Mouse (Mus musculus): ENCODE measurements around the gene Pdpk1.
"Not testable (repeated sequence)": the region's sequence is repeated elsewhere in the genome, so short reads cannot be mapped to it uniquely, and the experiment has no call there.

Pdpk1 gene

DNA sequence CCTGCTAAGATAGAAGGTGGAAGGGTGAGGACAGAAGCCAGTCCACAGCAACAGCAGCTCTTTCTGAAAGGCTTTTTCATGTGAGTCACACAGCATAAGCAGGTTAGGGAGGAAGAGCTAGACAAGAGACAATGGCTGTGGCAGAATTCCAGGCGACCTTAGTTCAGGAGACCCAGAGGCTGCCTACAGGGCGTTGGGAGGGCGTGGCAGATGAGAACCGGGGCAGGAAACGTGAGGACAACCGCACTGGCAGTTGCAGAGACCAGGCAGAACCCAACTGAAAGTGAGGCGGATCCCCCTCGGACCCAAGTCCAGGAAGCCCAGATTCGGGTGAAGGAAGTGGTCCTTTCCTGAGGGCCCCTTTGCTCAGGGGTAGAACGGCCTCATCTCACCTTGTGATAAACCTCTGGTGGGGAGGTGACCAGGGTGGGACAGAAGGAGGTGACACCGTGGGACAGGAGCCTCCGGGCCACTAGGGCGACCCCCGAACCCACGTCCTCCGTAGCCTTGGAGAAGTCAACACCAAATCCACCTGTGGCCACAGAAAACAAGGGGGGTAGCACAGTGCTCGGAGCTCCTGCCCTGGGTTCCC is 12.0 kb upstream of the Pdpk1 start:
- no peak for DNase-seq

DNA sequence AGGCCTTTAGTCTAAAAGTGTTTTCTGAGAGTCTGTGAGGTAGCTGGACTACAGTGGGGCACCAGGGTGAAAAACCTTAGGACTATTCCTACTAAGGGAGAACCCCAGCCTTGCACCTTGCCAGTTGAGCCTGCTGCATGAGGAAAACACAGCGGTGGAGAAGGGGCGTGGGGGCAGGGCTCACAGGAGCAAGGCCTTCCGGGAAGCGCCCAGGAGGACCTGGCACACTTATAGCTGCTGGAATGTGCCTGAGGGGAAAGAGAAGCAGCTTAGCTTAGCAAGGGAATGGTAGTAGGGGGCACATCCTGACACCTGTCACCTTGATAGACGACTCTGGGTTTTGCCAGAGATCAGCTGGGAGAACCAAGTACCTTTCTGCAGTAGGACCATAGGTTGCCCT is 10.7 kb upstream of the Pdpk1 start:
- no peak for DNase-seq

DNA sequence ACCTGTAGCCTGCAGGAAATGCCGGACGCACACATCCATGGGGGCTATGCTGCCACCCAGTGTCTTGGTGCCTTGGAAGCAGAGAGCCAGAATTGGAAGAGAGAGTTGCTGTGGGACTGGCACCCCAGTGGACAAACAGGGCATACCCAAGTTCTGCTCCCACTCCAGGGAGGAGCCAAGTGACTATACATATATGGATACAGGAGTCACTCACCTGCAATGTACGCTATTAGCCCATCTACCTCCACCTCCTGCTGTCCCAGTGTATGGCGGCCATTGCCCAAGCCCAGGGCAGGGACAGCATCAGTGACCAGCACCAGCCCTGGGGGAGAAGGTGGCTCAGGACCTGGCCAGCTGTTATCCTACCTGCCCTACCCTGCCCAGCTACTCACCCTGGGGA is 6.8 kb upstream of the Pdpk1 start:
- no peak for DNase-seq

DNA sequence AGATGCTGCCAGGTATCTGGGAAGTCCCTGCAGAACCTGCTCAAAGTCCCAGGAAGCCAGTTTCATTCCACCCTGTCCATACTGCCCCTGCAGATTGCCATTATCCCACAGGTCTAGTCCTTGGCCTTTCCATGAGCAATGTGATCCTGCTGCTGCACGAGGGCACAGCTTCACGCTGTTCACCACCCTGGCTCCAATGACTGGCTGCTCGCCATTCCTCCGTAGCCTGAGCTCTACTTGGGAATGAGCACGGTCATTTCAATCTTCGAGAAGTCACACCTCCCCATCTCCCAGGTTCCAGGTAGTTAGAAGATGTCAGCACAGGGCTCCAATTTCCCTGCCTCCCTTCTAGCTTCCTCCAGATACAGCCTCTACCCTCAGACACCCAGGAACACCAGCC is 6.4 kb upstream of the Pdpk1 start:
- DNase-seq: no peak

DNA sequence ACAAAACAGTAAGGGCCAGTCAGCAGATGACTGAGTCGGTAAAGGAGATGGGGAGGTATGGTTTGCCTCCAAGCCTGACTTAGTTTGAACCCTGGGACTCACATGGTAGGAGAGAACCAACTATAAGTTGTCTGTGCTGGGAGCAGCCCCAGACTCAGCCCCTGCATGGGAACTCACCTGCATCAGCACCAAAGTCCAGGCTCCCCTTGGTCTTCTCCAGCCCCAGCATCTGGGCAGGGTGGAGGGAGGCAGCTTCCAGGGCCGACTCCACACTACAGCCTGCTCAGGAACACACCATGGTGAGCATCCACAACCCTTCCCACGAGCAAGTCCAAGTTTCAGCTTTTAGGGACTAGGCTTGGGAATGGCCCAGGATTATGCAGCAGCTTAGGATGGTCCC is 5.7 kb upstream of the Pdpk1 start:
- DNase-seq: no peak

DNA sequence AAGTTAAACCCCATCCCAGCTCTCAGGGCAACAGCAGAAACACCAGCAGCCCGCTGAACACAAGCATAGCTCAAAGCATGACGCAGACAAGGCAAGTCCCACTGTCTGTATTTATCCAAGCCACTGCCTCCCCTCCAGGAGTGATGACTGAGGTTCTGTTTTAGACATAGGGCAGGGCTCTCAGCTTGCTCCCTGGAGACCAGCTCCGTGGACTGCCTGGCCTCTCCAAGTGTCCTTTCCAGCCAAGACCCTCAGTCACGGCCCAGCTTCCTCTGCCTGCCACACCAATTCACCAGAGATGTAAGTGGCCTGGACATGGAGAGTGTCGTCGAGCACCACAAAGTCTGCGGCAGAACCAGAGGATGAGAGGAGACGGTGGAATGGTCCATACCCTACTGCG is 5.0 kb upstream of the Pdpk1 start:
- DNase-seq: no peak

DNA sequence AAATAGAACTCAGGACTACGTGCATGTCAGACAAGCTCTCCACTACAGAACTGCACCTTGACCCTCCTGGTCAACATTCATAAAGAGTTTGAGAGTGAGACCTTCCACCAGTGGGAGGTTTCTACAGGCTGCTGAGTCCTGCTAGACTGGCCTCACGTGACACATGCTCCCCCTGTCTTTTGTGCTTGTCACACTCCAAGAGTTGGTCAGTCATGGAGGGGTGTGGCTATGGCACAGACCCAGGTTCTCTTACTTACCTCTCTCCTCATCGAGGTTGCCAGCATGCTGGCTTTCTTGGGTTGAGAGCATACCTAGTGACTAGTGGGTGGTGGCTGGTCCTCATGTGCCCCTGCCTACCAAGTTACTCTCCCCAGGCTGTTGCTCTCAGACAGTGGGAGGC is 3.7 kb upstream of the Pdpk1 start:
- DNase-seq: no peak

DNA sequence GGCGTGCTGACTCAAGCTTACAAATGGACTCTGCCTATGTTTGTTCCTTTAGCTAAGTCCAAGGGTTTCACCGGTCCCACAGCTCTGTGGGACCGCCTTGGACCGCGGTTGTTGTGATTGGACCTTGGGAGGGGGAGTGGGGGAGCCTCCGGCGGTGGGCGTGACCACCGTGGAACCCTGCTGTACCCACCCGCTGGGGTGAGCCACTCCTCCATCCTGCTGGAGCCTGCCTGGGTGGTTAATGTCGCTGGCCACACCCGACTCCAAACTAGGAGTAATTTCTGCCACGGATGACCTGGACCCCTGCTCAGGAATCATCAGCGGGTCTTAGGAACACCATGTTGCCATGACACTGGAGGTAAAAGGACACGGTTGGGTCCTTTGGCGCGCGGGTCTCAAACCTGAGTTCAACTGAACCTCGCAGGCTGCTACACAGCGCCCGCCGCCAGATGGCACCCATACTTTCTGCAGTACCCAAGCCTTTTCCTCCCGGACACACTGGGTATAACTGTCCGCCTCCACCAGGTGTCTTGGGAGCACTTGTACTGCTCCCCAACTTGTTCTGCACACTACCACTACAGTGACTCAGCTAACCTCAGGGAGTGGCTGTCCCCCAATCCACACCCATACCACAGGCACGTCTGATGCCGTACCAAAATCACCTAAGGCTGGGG is 1.3 kb upstream of the Pdpk1 start:
- DNase-seq: peak; percentile 82

DNA sequence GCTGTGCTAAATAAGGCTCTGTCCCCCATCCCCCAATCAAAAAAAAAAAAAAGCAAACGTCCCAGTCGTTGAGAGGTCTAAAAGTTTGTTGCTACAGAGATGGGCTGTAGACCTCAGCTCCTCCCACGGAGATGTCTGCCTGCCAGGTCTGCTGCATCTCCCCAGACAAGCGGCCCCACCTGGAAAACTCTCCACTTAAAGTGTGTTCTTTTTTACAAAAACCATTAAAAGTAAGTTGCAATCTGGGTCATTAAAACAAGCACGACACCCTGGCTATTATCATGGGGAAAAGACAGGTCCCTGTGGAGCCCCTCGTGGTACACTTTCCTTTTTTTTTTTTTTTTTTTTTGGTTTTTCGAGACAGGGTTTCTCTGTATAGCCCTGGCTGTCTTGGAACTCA is 658 bp upstream of the Pdpk1 start:
- no peak for DNase-seq

DNA sequence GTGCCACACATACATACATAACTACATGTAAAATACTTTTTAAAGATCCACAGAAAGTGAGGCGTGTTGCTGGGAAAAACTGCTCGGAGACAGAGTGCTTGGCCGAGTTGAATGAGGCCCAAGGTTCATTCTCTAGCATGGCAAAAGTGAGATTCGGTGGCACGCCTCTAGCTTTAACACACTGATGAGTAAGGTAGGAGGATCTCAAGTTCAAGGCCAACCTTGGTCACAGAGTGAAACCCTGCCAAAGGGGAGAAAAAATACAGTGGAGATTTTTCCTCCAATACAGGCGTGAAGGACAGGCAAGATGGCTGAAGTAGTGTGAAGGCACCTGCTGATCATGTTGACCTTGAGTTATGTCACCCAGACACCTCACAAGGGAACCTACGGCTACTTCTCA is 1.3 kb downstream of the Pdpk1 start:
- no peak for DNase-seq

DNA sequence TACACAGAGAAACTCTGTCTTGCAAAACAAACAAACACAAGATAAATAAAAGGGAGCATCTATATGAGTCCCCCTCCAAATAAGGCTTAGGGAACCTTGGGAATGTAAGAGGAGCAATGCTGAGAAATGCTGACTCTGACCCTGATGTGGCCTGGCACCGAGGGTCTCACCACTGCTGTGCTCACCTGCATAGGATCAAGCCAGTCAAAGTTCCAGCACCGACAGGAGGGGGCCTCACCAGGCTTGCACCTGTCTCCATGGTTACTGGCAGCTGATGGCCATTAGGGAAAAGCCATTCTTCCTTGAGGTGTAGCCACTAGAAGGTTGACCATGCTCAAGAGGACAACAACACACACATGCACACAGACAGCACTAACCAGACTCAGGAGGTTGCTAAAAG is 7.8 kb downstream of the Pdpk1 start:
- no peak for DNase-seq

DNA sequence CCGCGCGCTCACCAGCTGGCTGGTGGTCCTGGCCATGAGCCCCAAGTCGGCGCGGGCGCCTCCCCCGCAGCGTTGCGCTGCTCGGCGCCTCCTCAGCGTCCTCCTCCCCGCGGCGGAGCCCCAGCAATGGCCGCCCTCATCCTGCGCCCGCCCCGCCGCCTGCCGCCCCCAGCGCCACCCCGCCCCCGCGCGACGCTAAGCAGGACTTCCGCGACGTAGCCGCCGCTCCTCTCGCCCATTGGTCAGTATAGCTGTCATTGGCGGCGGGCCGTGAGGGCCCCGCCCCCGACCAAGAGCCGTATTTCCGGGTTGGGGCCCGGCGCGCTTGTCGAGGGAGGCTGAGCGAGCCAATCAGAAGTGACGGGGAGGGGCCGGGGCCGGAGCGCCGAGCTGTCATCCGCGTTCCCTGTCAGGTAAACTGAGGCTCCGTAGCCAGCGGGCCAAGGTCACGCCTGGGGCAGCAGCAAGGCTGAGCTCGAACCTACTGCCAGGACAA is 9.3 kb downstream of the Pdpk1 start:
- DNase-seq: peak; percentile 96 to 99

DNA sequence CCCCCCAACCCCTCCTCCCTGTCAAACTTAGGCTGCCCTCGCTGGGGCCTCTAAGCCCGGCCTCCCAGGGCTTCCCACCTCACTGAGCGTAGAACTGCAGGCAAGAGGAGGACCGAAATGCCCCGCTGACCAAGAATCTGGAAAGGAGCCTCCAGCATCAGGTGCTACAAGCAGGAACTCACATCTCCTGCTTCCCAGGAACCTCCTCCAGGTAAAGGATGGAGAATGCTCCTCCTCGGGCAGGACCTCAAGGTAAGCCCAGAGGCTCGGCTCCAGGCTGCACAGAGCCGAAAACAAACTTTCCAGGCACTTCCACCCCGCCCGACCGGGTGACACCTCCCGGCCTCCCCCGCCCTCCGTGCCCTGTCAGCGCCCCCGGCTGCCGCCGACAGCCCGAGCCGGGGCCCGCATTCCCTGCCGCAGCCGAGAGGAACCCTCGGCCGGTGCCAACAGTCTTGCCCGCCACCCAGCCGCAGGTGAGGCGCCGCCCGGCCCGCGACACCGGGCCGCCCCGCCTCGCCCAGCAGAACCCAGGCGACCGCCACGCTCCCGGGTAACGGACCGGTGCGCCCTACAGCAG is 9.8 kb downstream of the Pdpk1 start:
- DNase-seq: no peak

DNA sequence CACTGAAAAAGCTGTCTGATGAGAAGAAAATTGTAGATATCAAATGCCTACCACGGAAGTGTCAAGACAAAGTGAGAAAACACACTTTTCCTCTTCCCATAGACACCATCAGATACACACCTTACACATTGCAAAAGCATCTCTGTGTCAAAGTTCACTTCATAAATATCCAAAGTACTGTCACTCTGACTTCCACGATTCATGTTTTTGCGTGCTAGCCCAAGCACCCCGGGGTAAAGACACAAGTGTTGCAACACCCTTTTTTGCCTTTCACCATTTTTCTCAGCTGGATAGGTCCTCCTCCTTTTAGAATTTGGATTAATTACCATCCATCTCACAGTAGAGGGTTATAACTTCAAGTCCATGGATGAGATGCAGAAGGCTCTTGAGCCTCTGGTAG is 10.8 kb downstream of the Pdpk1 start:
- no peak for DNase-seq

DNA sequence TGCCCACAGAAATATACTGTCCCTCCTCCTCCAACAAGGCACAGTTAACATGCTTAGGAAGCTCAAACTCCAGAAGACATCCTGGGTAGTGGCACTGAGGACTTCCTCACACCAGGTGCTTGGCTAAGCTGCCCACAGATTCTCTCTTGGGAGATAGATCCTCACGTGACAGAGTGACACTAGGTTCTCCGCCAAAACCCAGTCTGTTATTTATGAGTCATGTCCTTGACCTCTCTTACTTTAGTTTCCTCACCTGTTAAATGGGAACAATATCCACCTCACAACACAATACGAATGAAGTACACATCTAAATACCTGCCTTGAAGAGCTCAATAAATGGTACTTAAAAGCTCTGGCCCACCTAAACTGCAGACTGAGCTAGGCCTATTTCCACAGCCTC is 11.5 kb downstream of the Pdpk1 start:
- DNase-seq: no peak

DNA sequence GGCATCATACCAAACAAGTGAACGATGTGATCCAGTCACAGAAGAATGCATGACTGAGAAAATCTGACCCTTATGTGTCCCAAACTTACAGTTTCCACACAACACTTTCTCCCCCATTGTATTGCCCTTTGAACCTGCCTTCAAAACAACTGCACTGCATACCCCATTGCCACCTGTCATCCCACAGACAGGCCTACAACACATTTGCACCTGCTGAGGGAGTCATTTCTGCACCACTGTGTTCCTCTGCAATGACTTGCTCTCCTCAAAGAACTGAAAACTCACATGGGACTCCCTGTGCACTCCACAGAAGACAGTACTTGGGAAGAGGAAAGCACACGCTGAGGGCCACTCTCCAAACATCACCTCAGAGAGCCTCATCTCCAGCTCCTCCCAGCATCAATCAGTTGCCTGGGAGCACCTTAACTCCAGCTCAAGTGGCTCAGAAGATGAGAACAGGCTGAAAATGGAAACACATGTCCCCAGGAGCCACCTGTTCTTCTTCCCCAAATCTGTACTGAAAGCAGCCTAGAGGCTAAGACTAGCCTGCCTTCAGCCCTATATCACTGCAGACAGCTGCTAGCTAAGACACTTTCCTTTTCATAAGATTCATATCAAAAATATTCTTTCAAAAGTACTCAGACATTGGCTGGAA is 13.4 kb downstream of the Pdpk1 start:
- DNase-seq: no peak

DNA sequence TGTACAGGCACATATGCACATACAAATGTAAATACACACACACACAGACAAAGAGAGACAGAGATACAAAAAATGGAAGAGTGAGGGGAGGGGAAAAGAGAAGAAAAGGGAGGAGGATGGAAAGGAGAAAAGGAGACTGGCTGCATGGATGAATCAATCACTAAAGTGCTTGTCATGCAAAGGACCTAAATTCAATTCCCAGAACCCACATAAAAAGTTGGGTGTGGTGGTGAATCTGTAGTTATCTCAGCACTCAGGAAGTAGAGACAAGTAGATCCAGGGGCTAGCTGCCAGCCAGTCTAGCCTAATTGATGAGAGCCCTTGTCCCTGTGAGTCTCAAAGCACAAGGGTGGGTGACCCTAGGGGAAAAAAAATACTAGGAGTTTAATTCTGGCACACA is 16.7 kb downstream of the Pdpk1 start:
- DNase-seq: no peak

DNA sequence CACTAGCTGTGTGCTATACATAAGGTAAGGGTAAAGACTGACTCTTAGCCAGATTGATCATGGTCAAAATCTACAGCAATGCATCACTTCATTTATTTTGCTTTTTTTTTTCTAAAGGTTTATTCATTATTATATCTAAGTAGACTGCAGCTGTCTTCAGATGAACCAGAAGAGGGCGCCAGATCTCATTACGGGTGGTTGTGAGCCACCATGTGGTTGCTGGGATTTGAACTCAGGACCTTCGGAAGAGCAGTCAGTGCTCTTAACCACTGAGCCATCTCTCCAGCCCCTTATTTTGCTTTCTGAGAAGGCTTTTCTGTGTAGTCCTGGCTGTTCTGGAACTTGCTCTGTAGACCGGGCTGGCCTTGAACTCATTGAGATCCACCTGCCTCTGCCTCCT is 17.8 kb downstream of the Pdpk1 start:
- not testable (repeated sequence) for DNase-seq

DNA sequence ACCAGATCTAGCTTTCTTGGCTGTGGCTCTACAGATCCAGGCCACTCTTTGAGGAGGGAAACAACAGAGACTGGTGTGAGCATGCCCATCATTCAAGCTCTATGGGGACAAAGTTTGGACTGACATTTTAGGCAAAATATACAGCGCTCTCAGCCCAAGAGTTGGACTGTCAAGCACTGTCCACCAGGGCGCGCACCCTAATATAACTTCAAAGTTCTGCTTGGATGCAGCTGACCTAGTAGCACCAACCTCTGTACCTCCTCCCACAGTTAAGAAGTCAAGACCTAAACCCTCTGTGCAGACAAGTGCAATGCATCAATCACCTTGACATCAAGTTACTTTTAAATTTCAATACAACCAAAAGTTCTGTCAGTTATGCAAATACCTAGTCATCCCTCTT is 19.2 kb downstream of the Pdpk1 start:
- DNase-seq: no peak

DNA sequence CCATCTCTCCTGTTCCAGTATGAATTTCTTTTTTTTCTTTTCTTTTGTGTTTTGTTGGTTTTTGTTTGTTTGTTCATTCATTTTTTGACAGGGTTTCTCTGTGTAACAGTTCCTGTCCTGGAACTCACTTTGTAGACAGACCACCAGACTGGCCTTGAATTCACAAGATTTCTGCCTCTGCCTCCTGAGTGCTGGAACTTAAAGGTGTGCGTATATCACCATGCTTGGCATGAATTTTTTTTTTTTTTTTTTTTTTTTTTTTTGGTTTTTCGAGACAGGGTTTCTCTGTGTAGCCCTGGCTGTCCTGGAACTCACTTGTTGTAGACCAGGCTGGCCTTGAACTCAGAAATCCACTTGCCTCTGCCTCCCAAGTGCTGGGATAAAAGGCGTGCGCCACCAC is 21.5 kb downstream of the Pdpk1 start:
- not testable (repeated sequence) for DNase-seq

DNA sequence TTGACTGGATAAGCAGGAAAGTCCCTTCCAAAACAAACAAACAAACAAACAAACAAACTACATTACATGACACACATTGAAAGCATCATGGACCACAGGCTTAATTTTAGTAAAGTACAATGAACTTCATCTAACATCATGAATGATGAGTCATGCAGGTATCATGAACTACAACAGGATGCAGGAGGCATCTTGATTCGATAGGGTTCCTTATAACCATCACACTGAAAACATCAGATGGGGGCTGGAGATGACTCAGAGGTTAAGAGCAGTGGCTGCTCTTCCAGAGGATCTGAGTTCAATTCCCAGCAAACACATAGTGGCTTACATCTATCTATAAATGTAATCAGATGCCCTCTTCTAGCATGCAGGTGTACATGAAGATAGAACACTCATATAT is 23.1 kb downstream of the Pdpk1 start:
- DNase-seq: no peak

DNA sequence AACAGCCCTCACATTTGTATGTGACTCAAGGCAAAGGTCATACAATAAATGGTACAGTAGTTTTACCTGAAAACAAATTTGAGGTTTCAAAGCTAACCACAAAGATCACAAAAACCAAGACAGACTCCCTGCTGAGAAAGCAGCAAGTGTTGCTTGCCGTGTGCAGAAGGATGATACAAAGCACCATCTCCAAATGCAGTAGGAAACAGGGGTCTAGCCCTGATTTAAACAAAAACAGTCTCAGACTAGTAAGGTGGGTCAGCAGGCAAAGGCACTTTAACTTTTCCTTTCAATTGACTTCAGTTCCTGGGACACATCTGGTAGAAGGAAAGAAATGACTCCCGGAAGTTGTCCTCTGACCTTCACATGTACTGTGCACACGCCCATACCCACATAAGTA is 23.9 kb downstream of the Pdpk1 start:
- no peak for DNase-seq

DNA sequence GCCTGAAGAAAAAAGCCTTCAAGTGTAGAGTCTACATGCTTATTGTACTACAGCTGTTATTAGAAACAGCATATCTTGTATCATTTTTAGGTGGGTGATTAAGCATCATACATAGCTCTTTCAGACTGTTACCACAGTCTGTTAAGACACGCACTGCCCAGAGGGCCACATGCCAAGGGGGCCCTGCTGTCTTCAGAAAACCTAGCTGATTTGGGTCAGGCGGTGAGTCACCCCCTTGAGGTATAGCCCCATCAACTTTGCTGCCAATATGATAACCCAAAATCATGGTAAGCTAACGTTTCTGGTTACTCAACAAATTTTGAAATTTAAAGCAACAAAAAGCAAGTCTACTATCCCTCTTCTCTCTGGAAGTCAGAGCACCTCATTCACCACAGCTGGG is 31.3 kb downstream of the Pdpk1 start:
- DNase-seq: no peak

DNA sequence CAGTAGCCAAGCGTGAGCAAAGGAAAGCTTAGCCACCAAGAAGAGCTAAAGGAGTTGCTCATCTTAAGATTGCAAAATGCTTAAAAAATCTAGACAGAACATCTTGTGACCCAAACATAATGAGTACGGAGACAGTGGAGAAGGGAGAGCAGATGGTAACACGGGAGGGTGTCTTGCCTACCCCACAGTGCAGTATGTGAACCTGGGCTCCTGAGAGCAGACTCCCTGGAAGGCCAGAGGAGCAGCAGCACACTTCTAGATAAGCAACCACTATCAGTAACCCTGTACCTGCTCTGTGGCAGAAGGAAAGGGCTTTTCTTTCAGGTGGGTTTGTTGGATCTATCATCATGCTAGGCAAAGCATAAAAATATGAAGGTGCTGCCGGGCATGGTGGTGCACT is 37.7 kb downstream of the Pdpk1 start:
- peak; percentile 37 to 53 for DNase-seq

All from cerebellum, postnatal 36 days (tissue).